Mouse (Mus musculus) C2C12 (cell line): Measurements from ENCODE around the gene Prnp. TPM values are rescaled to one million over a fixed set of nuclear protein-coding genes. Genes with fewer than 3 reads are reported as not detected.

Experiments used
- H3K27me3 ChIP-seq: one replicate; pipeline ENCODE4 v1.6.1; 2011; ENCODE audit not compliant: control insufficient read depth, insufficient read depth, insufficient read length
- H3K36me3 ChIP-seq: one replicate; pipeline ENCODE4 v1.6.1; 2011; ENCODE audit not compliant: control insufficient read depth, insufficient read depth
- H3K4me3 ChIP-seq: one replicate; pipeline ENCODE4 v1.5.1; 2011; ENCODE audit warnings: mild to moderate bottlenecking, control low read depth; ENCODE audit not compliant: poor library complexity, insufficient read depth, severe bottlenecking
- H3K79me2 ChIP-seq: one replicate; pipeline ENCODE4 v1.6.1; 2011; ENCODE audit not compliant: control insufficient read depth, insufficient read depth
- H3K79me3 ChIP-seq: one replicate; pipeline ENCODE4 v1.6.1; 2011; ENCODE audit warnings: low read depth, control low read depth
- H3ac ChIP-seq: one replicate; pipeline ENCODE3; 2011; ENCODE audit warnings: low read depth; ENCODE audit not compliant: control insufficient read depth, insufficient read length
- CEBPB ChIP-seq: IDR thresholded peaks from one replicate; pipeline ENCODE4 v1.6.1; 2011; ENCODE audit warnings: low read depth, mild to moderate bottlenecking, control low read depth, moderate library complexity
- CTCF ChIP-seq: IDR thresholded peaks from one replicate; pipeline ENCODE4 v1.5.1; 2011; ENCODE audit not compliant: control insufficient read depth, insufficient read depth, insufficient read length
- FOSL1 ChIP-seq: IDR thresholded peaks from one replicate; pipeline ENCODE4 v1.8.0; 2011; ENCODE audit warnings: mild to moderate bottlenecking, low read length; ENCODE audit not compliant: poor library complexity, insufficient read depth, severe bottlenecking
- MAX ChIP-seq: IDR thresholded peaks from one replicate; pipeline ENCODE4 v1.6.1; 2011; ENCODE audit warnings: mild to moderate bottlenecking, control low read depth
- MYOD1 ChIP-seq: IDR thresholded peaks from one replicate; pipeline ENCODE4 v1.6.1; 2011; ENCODE audit warnings: low read depth; ENCODE audit not compliant: control insufficient read depth, insufficient read length
- MYOG ChIP-seq: IDR thresholded peaks from one replicate; pipeline ENCODE4 v1.6.1; 2011; ENCODE audit not compliant: control insufficient read depth, insufficient read length; ENCODE audit errors: extremely low read depth
- USF1 ChIP-seq: IDR thresholded peaks from one replicate; pipeline ENCODE4 v1.6.1; 2011; ENCODE audit warnings: low read depth, mild to moderate bottlenecking, control low read depth, moderate library complexity
- polyA plus RNA-seq: library from polyadenylated mRNA; unstranded; fragments of >200 nt; fragmentation: generic; extraction: Trizol; gene quantifications from one replicate; pipeline ENCODE4 v1.2.1, GENCODE M21; 2012; ENCODE audit warnings: missing spikeins

The Prnp gene
- polyA plus RNA-seq, 1 experiment = 50.1 TPM

DNA sequence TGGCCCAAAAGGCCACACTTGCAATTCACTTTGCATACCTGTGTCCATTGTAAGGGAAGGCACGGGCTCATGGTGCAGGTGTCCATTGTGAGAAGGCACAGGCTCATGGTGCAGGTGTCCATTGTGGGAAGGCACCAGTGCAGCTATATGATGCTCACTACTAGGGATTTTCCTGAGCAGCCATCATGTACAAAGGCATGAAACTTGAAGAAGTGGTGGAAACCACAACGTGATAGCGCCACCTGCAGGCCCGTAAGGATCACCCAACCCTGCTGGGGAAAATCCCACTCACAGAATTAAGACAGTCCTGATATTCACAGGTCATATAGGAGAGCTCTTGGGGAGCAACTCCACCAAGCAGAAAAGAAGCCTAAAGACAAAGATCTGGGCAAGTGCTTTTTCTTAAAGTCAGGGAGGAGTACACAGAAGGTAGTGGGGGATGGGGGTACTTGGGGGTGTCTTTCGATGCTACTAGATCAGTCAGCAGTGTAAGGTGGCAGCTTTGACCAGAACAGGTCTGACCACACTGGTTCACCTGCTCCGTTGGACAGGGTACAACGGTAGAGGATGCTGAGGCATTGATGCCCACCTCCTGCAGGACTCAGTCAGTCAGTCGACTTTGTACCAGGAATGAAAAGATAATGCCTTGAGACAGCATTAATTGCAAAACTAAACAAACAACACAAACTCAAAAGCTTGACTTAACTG lies 29.8 kb downstream of the Prnp start:
- Histone ChIP-seq H3K79me2 (no peaks in the 10 kb centered on the region), H3ac (no peak overlapping the region), H3K4me3 (no peak overlapping the region), H3K79me3 (no peaks in the 10 kb centered on the region), H3K36me3 (peaks cover 15% of the 10 kb centered on the region), H3K27me3 (no peaks in the 10 kb centered on the region)
- TF ChIP-seq CTCF (peak; percentile 11), MAX (no peak)

DNA sequence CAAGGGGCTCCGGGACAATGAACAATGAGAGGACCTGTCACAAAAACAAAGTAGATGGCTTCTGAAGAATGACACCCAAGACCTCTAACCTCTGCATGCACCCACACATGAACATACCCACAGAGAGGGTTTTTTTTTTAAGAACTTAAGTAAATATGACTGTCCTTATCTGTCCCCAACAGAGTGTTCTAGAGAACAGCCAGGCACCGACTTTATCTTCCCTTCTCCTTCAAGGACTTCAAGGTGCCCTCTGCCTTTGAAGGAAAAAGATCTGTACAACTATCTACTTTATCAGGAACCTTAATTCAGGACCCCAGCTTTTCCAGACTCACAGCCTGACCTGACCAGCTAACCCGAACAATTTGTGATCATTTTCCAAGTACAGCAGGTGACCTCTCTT lies 30.8 kb downstream of the Prnp start:
- no peaks in the 10 kb centered on the region for H3K79me3 ChIP-seq
- H3K36me3 ChIP-seq = peaks cover 15% of the 10 kb centered on the region
- H3K79me2 ChIP-seq = no peaks in the 10 kb centered on the region
- H3K4me3 ChIP-seq = no peak overlapping the region
- TF ChIP-seq CTCF (no peak), FOSL1 (no peak), MYOG (no peak), CEBPB (no peak), MAX (no peak), MYOD1 (no peak), USF1 (no peak)
- H3K27me3 ChIP-seq = no peaks in the 10 kb centered on the region
- H3ac ChIP-seq = no peak overlapping the region

- H3K79me3 ChIP-seq = no peaks in the 10 kb centered on the region
- H3K27me3 ChIP-seq = no peaks in the 10 kb centered on the region
- H3K79me2 ChIP-seq = no peaks in the 10 kb centered on the region
- no peak overlapping the region for H3ac ChIP-seq
- H3K4me3 ChIP-seq = no peak overlapping the region
- TF ChIP-seq MYOD1 = no peak
- no peak for TF ChIP-seq MAX
- TF ChIP-seq CEBPB = no peak
- no peak for TF ChIP-seq USF1
- TF ChIP-seq CTCF = no peak
- no peak for TF ChIP-seq FOSL1
- no peak for TF ChIP-seq MYOG
- peaks cover 12% of the 10 kb centered on the region for H3K36me3 ChIP-seq
Observed at GRCm38 (mm10) chr2:131941501-131941900, 31.8 kb downstream of the Prnp start.

DNA sequence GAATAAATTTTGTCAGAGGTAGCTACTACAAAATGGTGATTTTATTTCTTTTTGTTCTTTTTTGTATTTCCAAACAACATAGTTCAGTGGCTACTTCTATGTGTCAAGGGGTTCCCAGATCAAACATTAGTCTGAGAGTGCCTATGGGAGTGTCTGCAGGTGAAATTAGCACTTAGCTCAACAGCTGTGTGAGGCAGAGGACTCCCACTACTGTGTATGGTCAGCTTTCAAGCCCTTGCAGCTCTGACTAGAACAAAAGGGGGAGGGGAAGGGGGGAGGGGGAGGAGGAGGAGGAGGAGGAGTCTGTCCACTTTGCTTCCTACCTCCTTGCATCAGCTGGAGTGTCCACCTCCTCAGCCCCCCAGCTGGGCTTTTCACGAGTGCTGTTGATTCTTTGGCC lies 34.6 kb downstream of the Prnp start:
- H3K79me2 ChIP-seq = no peaks in the 10 kb centered on the region
- TF ChIP-seq MAX = no peak
- no peak for TF ChIP-seq MYOD1
- TF ChIP-seq CEBPB = no peak
- TF ChIP-seq MYOG = no peak
- no peak for TF ChIP-seq USF1
- no peak for TF ChIP-seq CTCF
- TF ChIP-seq FOSL1 = no peak
- no peak overlapping the region for H3K4me3 ChIP-seq
- H3K27me3 ChIP-seq = no peaks in the 10 kb centered on the region
- no peaks in the 10 kb centered on the region for H3K36me3 ChIP-seq
- H3ac ChIP-seq = no peak overlapping the region
- no peaks in the 10 kb centered on the region for H3K79me3 ChIP-seq

- Histone ChIP-seq H3K36me3 (no peaks in the 10 kb centered on the region), H3K79me2 (no peaks in the 10 kb centered on the region)
- TF ChIP-seq FOSL1 = no peak
Observed at GRCm38 (mm10) chr2:131945225-131945624, 35.5 kb downstream of the Prnp start.

DNA sequence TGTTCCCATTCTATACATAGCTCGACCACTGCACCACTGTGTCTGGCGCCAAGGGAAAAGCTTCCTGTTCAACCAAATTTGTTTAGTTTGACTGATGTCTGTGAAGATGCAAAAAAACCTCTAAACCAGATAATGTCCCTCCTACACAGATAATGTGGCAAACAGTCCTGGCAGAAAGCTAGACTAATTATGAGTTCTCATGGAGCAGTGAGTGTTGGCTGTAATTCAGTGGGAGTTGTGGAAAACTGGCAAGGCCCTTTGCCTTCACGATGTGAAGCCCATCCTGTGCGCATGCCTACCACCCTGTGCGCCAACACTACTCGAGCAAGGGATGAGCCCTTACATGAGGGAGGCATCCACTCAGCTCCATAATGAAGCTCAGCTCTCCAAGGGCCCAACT lies 36.0 kb downstream of the Prnp start:
- no peak overlapping the region for H3ac ChIP-seq
- TF ChIP-seq MAX (no peak), FOSL1 (no peak), CEBPB (no peak), MYOD1 (no peak), USF1 (no peak), MYOG (no peak), CTCF (no peak)
- H3K79me3 ChIP-seq = no peaks in the 10 kb centered on the region
- no peaks in the 10 kb centered on the region for H3K27me3 ChIP-seq
- no peaks in the 10 kb centered on the region for H3K36me3 ChIP-seq
- H3K4me3 ChIP-seq = no peak overlapping the region
- H3K79me2 ChIP-seq = no peaks in the 10 kb centered on the region

More at GRCm38 (mm10) chr2:131945225-131945624, 35.5 kb downstream of the Prnp start:
- H3K4me3 ChIP-seq = no peak overlapping the region
- no peak overlapping the region for H3ac ChIP-seq
- H3K79me3 ChIP-seq = no peaks in the 10 kb centered on the region
- no peaks in the 10 kb centered on the region for H3K27me3 ChIP-seq

DNA sequence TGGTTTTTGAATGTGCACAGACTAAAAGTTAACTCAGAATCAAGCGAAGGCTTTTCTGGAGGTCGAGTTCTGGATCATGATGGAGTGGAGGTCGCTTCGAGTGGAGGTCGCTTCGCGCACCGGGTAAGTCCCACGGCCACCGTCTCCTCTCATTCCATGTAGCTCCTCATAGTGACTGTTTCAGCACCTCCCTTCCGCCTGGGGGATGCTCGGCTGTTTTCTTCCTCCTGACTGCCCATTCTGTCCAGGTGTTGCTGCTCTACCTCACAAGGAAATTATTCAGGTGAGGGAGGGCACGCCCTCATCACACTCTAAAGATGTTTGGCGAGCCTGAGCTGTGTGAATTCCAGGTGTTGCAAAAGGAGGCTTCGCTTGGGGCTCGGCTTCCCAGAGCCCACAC lies 36.6 kb downstream of the Prnp start:
- Histone ChIP-seq H3K27me3 (no peaks in the 10 kb centered on the region), H3K4me3 (no peak overlapping the region), H3ac (no peak overlapping the region), H3K79me3 (no peaks in the 10 kb centered on the region), H3K36me3 (no peaks in the 10 kb centered on the region), H3K79me2 (no peaks in the 10 kb centered on the region)
- TF ChIP-seq CTCF = no peak
- TF ChIP-seq MYOD1 = no peak
- no peak for TF ChIP-seq FOSL1
- no peak for TF ChIP-seq MAX
